Mouse (Mus musculus): ENCODE measurements around the gene Crebrf.

- no peak for TF ChIP-seq MAX (IDR thresholded peaks at IDR 0.05)
- no peak for TF ChIP-seq CTCF (IDR thresholded peaks at IDR 0.05; ENCODE audit: control insufficient read depth, insufficient read depth, insufficient read length)
- no peak for TF ChIP-seq MYOD1 (IDR thresholded peaks at IDR 0.05; ENCODE audit: control insufficient read depth, insufficient read length, low read depth)
- no peak for TF ChIP-seq USF1 (IDR thresholded peaks at IDR 0.05; ENCODE audit: low read depth)
- TF ChIP-seq MYOG (IDR thresholded peaks at IDR 0.05; ENCODE audit: control insufficient read depth, extremely low read depth, insufficient read length), result no peak
- TF ChIP-seq CEBPB (IDR thresholded peaks at IDR 0.05; ENCODE audit: low read depth), result no peak
Observed at GRCm38 (mm10) chr17:26776211-26776610, 60.8 kb downstream of the Crebrf start.
